Mouse (Mus musculus) lung, postnatal 10 days (tissue): ENCODE data around the gene Baz2b.

Source experiments
- DNase-seq: peaks from one replicate; pipeline ENCODE4 v3.0.0; 2021

The Baz2b gene

GRCm38 (mm10) chr2:60209703-60210651 is at the start of gene Baz2b, which contains the start of gene March7:
TSS of gene Baz2b (minus strand) at chr2:60209839.
TSS of gene March7 (plus strand) at chr2:60209887.
- DNase-seq = peak; percentile 91

GRCm38 (mm10) chr2:60259186-60259585 is 49.5 kb upstream of the Baz2b start:
- no peak for DNase-seq

DNA sequence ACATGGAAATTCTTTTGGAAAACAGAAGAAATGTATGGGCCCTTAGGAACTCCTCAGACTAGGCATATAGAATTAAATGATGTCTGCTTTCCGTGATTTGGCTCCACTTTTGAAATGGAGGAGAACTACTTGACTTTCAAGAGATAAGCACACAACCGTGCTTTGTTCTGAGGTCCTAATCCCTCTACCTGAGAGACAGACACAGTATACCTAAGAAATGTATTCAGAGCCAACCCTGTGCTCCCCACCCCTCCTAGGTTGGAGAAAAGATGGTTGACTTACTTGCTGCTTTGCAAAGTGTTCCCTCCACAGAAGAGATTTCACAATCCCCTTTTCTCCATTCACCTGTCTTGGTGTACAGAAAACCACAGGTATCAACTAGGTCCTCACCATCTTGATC is 47.1 kb upstream of the Baz2b start:
- no peak for DNase-seq

GRCm38 (mm10) chr2:60253506-60253905 is 43.9 kb upstream of the Baz2b start:
- no peak for DNase-seq

GRCm38 (mm10) chr2:60252782-60253181 is 43.1 kb upstream of the Baz2b start:
- DNase-seq = no peak

- DNase-seq = no peak
These were observed 24.9 kb upstream of the Baz2b start for GRCm38 (mm10) chr2:60234506-60234905.

DNA sequence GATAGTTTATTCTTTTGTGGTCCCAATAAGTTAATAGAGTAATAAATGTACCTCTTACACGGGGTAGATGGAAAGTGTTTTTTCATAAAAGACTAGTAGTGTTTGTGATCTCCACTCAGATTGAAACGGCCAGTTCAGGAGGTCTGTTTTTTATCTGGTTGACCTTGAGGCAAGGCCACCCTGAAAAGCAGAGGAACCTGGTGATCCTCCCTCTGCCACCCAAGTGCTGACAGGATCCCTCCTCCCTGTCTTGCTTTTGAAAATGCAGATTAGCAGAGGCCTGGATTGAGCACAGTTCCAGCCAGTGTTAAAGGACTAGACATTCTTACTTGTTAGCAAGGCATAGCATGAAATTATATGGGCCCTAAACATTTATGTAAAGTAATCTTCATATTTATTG is 23.5 kb upstream of the Baz2b start:
- no peak for DNase-seq

GRCm38 (mm10) chr2:60230361-60230760 is 20.7 kb upstream of the Baz2b start:
- no peak for DNase-seq

DNA sequence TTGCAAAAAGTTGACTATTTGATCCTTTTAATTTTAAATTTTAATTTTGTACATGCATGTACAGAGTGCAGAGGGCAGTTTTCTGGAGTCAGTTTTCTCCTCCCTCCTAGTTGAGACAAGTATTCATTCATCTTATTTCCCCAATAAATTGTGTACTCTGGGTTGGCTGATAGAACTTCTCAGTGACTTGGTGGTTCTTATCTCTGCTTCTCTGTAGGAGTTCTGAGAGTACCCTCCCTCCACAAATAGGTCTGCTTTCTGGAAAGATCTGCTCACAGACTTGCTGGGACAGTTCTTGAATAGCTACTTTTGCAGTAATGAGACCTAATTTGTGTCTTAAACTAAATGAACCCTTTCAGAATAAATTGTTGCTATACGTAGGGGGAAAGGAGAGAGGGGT is 18.8 kb upstream of the Baz2b start:
- DNase-seq = no peak

DNA sequence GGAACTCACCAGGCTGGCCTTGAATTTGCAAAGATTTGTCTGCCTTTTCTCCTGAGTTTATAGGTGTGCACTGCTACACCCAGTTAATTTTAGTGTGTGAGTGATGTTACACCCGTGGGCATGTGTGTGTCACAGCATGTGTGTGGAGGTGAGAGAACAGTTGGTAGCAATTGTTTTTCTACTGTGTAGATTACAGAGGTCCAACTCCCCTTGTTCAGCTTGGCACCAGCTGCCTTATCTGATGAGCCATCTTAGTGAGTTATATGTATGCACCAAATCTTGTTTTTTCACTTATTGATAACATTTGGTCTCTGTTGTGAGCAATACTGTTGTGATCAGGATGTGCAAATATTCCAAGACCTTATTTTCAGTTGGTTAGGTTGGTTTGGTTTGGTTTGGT is 13.8 kb upstream of the Baz2b start:
- no peak for DNase-seq

DNA sequence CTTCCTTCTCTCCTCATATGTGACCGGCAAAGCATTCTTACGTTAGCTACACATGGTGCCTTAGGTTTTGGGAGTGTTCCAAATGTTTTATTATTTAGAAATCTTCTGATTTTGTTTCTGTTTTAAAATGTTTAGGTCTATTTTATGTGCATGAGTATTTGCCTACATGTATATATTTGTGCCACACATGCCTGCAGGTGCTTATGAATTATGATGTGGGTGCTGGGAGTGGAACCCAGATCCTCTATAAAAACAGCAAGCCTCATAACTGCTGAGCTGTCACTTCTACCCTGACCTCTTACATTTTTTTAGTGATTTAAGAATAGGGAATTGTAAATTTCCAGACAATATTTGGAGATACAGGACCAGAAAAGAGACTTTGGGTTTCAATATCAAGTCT is 12.3 kb upstream of the Baz2b start:
- no peak for DNase-seq

GRCm38 (mm10) chr2:60221236-60221635 is 11.6 kb upstream of the Baz2b start:
- DNase-seq = no peak

DNA sequence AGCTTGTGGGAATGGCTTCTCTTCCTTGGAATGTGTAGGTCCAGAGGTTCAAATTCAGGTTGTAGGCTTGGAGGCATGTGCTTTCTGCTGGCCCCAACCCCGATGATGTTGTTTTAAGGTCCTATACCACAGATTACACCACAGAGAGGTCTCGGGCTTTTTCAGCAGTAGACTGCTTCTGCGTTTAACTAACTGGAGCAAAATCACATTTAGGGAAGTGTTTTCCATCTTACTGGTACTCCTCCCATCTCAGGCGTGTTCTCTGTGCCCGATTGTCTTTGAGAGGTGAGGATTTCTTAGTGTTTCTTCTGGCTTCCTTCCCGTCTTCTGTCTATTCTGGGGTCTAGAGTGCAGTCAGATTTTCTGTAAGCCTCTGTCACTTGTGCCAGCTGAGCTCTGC is 8.0 kb upstream of the Baz2b start:
- no peak for DNase-seq

GRCm38 (mm10) chr2:60216547-60217153 is 7.0 kb upstream of the Baz2b start:
- DNase-seq = no peak

GRCm38 (mm10) chr2:60214683-60215082 is 5.0 kb upstream of the Baz2b start:
- no peak for DNase-seq

DNA sequence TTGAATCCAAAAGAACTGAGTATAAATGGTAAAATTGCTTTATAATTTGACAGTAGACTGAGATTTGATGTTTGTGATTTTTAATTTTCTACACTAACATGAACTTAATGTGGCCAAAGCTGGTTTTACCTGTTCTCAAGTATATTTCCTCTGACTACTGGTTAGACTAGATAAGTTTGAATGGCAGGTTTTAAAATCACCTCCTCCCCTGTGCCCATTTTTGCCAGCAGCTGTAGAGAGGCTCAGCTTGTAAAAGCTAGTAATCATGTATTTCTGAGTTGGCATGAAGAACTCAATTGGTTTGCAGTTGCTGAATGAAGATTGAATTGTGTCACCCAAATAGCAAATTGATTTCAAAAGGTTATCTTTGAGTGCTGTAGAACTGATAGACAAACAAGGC is 2.8 kb upstream of the Baz2b start:
- no peak for DNase-seq

DNA sequence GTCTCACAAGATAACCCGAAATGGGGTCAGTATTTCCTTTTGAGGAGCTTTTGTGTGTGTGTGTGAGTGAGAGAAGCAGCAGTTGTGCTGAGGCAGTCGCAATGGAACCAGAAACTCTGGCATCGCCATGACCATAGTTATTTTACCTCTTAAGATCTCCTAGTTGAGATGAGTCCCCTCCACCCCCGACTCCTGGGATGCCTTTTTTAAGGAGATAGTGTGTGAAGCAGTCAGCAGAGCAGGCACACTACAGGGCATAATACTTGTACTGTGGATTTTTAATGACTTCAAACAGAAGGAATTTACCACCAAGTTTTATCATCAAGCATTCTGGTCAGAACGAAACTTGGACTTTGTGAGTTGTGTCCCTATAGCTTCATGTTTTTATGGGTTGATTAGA is 1.2 kb upstream of the Baz2b start:
- no peak for DNase-seq

- peak; percentile 66 for DNase-seq
These were observed 472 bp downstream of the Baz2b start for GRCm38 (mm10) chr2:60209122-60209611.

- no peak for DNase-seq
These were observed 3.8 kb downstream of the Baz2b start for GRCm38 (mm10) chr2:60205795-60206194.

DNA sequence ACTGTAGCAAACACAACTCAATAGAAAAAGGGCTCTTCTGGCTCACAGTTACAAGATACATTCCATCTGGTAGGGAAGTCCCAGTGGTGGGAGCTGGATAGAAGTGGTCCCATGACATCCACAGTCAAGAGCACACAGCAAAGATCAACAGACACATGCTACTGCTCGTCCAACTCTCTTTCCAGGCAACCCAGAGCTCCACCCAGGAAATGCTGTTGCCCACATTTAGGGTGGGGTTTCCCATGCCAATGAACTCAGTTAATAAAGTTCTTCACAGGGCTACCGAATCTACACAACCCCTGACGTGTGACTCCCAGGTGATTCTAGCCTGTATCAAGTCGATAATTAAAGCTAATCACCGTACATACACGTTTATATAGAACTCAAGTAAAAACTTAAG is 5.5 kb downstream of the Baz2b start:
- no peak for DNase-seq

DNA sequence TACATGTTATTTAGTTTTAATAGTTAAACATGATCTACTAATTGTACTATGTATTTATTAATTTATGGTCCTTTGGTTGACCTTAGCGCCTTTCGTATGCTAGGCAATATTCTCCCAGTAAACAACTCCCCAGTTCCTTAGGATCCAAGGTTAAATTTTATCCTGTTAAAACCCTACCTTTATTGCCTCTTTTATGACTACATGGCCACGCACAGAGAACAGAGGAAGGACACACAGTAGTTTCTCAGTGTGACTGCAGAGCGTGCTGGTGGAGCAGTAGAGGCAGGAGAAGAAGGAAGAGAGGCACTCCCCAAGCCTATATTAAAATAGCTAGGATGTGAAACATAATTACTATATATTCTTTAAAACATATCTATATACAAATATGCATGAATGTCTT is 5.9 kb downstream of the Baz2b start:
- DNase-seq = no peak

GRCm38 (mm10) chr2:60202900-60203530 is 6.6 kb downstream of the Baz2b start:
- DNase-seq = no peak

DNA sequence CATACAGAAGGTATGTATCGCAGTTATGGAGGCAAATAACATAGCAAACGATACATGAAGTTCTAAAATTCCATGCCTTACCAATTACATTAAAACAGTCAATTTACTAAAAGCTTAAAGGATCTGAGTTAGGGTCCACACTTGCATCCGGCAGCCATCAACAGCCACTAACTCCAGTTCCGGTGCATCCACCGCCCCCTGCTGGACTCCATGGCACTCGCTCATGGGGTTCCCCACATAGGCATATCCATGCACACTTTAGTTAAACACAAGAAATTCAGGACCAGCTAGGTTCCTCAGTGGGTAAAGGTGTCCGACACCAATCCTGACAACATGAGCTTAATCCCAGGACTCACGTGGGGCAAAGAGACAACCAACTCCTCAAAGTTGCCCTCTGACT is 9.0 kb downstream of the Baz2b start:
- DNase-seq = peak; percentile 77
